Mouse (Mus musculus) regulatory T cell (primary cell): Measurements from ENCODE around the gene Adamts9.

Source experiments
- in situ Hi-C: fragments of 300-600 bp; cut with MboI, MseI; formaldehyde crosslinking; loops from one replicate; pipeline ENCODE4 v1.15.1; 2025; ENCODE audit warnings: high pct_unique_total_duplicates

Adamts9 gene

GRCm38 (mm10) chr6:92862599-92862998 is 80.7 kb downstream of the Adamts9 start:
- in situ Hi-C loops: no loop called here

GRCm38 (mm10) chr6:92860285-92860912 is 82.9 kb downstream of the Adamts9 start:
- in situ Hi-C loops: no loop called here

- in situ Hi-C loops: no loop called here
These were observed 84.4 kb downstream of the Adamts9 start for GRCm38 (mm10) chr6:92858721-92859510.

GRCm38 (mm10) chr6:92857761-92858160 is 85.5 kb downstream of the Adamts9 start:
- in situ Hi-C loops: no loop called here

- in situ Hi-C loops: no loop called here
These were observed 88.4 kb downstream of the Adamts9 start for GRCm38 (mm10) chr6:92854873-92855272.

GRCm38 (mm10) chr6:92850250-92850649 is 93.0 kb downstream of the Adamts9 start:
- in situ Hi-C loops: no loop called here

GRCm38 (mm10) chr6:92849208-92849607 is 94.1 kb downstream of the Adamts9 start:
- in situ Hi-C loops: no loop called here

- in situ Hi-C loops: no loop called here
These were observed 96.7 kb downstream of the Adamts9 start for GRCm38 (mm10) chr6:92846614-92847013.

- in situ Hi-C loops: no loop called here
These were observed 97.4 kb downstream of the Adamts9 start for GRCm38 (mm10) chr6:92845898-92846297.

GRCm38 (mm10) chr6:92843474-92843873 is 99.8 kb downstream of the Adamts9 start:
- in situ Hi-C loops: no loop called here

- in situ Hi-C loops: no loop called here
These were observed 101.3 kb downstream of the Adamts9 start for GRCm38 (mm10) chr6:92842000-92842399.

- in situ Hi-C loops: no loop called here
These were observed 112.2 kb downstream of the Adamts9 start for GRCm38 (mm10) chr6:92831106-92831505.

- in situ Hi-C loops: no loop called here
These were observed 114.1 kb downstream of the Adamts9 start for GRCm38 (mm10) chr6:92829148-92829547.

- in situ Hi-C loops: no loop called here
These were observed 115.9 kb downstream of the Adamts9 start for GRCm38 (mm10) chr6:92827360-92827759.

- in situ Hi-C loops: no loop called here
These were observed 116.7 kb downstream of the Adamts9 start for GRCm38 (mm10) chr6:92826561-92826960.

GRCm38 (mm10) chr6:92823991-92824390 is 119.3 kb downstream of the Adamts9 start:
- in situ Hi-C loops: no loop called here

GRCm38 (mm10) chr6:92822006-92822405 is 121.3 kb downstream of the Adamts9 start:
- in situ Hi-C loops: no loop called here

GRCm38 (mm10) chr6:92821606-92822005 is 121.7 kb downstream of the Adamts9 start:
- in situ Hi-C loops: no loop called here

GRCm38 (mm10) chr6:92817661-92818060 is 125.6 kb downstream of the Adamts9 start:
- in situ Hi-C loops: no loop called here

- in situ Hi-C loops: no loop called here
These were observed 127.0 kb downstream of the Adamts9 start, which contains the start of gene A730049H05Rik for GRCm38 (mm10) chr6:92816311-92816751. A730049H05Rik (plus strand) TSS chr6:92816478.

GRCm38 (mm10) chr6:92812702-92813370 is 130.5 kb downstream of the Adamts9 start:
- in situ Hi-C loops: no loop called here

GRCm38 (mm10) chr6:92811566-92811965 is 131.7 kb downstream of the Adamts9 start:
- in situ Hi-C loops: no loop called here
